Mouse (Mus musculus) gastrocnemius, postnatal 4 days (tissue): Measurements from ENCODE around the gene Tdrd7. TPM values are rescaled to one million over a fixed set of nuclear protein-coding genes. Genes with fewer than 3 reads are reported as not detected.

ENCODE experiments used
- DNase-seq, 2 experiments: peaks; one replicate each; pipeline ENCODE4 v3.0.0; 2021 to 2022; ENCODE audit warnings: low spot score in 2 of 2, mixed read lengths in 2 of 2
- long read RNA-seq, 2 experiments: library from polyadenylated mRNA; stranded (forward); transcript quantifications; one replicate each; pipeline ENCODE4 v2.0.0; 2021
- total RNA-seq, 2 experiments: library from RNA; stranded (reverse); gene quantifications; 2 replicates each; pipeline ENCODE4 v1.2.3; 2021

Tdrd7 gene
- total RNA-seq = 10 to 100 TPM; 18.9 to 19.0 TPM
- long read RNA-seq, experiment 1, transcript Tdrd7-201 (17 exons, 3,716 nt) = major isoform, 15 of 29 reads
- long read RNA-seq, experiment 1, partial matches to known transcripts = 4 of 29 reads
- long read RNA-seq, experiment 1, other reads (novel, unspliced or antisense) = 9 of 29 reads
- long read RNA-seq, experiment 2, transcript Tdrd7-201 (17 exons, 3,716 nt) = major isoform, 19 of 55 reads
- long read RNA-seq, experiment 2, partial matches to known transcripts = 20 of 55 reads
- long read RNA-seq, experiment 2, other reads (novel, unspliced or antisense) = 16 of 55 reads

- no peak for DNase-seq
Measured at GRCm38 (mm10) chr4:45964771-45965439, at the start of gene Tdrd7. Gene Tdrd7 (plus strand): TSS chr4:45965334.

DNA sequence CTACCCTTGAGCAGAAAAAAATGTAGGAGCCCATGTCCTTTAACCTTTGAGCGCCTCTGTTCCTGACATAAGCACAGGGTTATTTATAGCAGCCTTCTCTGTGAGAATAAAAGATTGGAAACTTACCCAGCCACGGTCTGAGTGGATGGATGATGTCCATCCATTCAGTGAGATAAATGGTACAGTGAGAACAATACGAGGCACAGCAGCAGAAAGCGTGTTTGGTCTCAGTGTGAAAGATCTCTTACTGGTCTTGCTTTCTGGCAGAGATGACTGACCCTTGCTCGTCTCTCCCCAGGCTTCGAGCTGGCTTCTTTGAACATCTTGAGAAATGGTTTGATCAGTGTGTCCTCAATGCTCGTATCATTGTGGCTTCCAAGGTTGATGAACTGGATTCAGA, 48.0 kb upstream of the Tdrd7 start:
- DNase-seq = no peak

DNA sequence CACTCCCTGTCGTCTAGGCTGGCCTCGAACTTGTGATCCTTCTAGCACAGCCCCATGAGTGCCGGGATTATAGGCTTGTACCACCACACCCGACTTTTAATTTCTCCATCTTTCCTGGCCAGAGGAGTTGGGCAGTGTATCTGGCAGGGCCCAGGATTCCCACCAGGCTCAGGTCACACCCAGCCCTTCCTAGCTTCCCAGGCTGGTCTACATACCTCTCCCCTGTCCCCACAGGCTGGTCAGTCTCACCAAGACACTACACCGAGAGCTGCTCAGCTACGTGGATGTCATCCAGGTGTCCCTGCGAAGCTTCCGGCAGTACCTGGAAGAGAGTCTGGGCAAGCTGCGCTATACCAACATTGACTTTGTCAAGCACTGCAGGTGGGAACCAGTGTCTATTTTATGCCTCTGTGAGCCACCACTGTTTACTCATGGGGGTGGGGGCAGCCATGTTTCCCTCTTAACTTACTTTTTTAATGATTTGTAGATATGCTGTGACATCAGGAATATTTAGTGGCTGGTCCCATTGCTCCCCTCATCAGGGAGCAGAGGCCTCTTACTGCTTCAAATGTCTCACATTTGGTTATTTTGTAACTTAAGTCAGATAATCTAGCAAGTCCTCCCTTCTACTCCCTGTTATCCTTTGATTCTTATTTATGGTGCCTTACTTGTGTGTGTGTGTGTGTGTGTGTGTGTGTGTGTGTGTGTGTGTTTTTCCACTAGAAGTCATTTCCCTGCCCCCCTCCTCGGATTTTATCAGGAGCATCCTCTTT, 43.3 kb upstream of the Tdrd7 start:
- DNase-seq = no peak

DNA sequence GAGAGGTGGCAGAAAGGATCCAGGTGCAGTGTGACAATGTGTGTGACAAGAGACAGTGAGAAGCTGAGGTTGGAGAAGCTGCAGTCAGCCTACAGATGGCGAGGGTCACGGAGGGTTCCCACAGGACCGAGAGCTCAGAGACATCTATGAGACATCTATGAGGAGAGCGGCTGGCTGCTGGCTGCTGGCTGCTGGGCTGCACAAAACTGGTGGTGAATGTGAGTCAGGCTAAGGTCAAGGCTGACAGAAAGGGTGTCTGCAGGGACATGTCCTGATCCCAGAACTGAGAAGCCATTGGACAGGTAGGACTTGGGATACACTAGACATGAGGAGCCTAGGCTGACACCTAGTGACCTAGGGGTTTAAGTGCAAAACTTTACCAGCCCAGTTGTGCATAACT, 41.1 kb upstream of the Tdrd7 start:
- no peak for DNase-seq

DNA sequence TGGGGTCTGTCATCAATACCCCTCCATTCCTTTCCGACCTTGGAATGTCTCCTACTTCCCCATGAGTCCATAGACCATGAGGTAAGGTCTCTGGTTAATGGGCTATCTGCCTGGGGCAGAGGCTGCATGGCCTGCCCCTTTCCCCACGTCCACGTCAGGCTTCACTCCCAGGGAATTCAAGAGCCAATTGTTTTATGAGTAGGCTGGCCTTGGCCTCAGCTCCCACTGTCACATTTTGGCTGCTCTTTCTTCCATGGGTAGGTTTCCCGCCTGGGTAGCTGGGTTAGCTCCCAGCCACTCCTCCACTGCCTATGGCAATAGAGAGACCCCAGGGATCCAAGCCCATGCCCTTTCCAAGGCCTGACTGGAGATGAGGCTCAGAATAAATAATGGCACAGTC, 36.6 kb upstream of the Tdrd7 start:
- no peak for DNase-seq

DNA sequence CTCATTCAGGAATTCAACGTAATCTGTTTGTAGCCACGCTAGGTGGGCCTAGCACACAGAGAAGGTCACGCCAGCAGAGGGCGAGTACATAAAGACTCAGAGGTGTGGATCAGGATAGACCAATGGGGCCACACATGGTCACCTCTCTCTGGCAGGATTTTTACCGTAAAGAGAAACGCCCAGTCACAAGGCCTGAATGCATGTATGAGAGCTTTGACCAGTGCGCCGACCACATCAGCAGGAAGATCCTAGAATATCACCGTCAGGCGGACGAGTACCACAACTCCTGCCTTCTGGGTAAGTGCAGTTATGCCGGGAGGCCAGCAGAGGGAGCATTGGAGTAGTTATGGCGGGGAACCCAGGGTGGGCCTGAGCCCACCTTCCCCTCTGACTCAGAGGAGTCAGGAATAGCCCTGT, 23.5 kb upstream of the Tdrd7 start:
- peak in 1 of 2 experiments; percentile 66 for DNase-seq

GRCm38 (mm10) chr4:45947729-45948128, 17.4 kb upstream of the Tdrd7 start:
- no peak for DNase-seq

DNA sequence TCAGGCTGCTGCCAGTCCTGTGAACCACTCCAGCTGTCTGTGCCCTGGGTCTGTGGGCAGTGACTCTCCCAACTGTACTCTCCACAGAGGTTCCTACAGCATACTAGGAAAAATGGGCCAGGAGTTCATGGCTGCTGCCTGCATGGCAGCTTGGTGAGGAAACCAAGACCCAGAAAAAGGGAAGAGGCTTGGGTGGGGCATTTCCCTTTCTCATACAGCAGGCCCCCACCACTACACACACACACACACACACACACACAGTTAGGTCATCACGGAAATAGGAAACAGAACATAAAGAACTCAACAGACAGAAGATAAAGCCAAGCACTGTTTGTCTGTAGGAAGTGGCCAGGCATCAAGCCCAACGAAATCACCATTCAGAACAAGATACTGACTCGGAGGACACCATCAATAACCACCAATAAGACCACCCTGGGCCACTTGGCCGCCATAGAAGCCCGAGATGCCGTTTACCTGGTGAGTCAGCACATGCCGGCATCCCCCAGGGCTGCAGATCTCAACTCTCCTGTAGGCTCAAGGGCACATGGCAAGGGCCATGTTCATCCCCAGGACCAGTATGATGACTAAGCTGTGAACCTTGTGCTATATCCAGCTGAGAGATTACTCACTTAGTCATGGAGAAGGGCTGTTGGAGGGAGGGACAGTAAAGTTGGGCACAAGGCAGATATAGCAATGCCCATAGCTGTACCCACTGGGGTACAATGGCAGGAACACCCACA, 15.9 kb upstream of the Tdrd7 start:
- no peak for DNase-seq

- DNase-seq = no peak
Measured at GRCm38 (mm10) chr4:45951830-45952229, 13.3 kb upstream of the Tdrd7 start.

- no peak for DNase-seq
Measured at GRCm38 (mm10) chr4:45953025-45953919, 11.9 kb upstream of the Tdrd7 start.

- DNase-seq = no peak
Measured at GRCm38 (mm10) chr4:45955235-45955634, 9.9 kb upstream of the Tdrd7 start.

- no peak for DNase-seq
Measured at GRCm38 (mm10) chr4:45956131-45956530, 9.0 kb upstream of the Tdrd7 start.

GRCm38 (mm10) chr4:45956706-45957105, 8.4 kb upstream of the Tdrd7 start:
- no peak for DNase-seq

GRCm38 (mm10) chr4:45965737-45966447, 758 bp downstream of the Tdrd7 start:
- DNase-seq = peak in 1 of 2 experiments; percentile 41

- no peak for DNase-seq
Measured at GRCm38 (mm10) chr4:45966716-45967115, 1.6 kb downstream of the Tdrd7 start.

- DNase-seq = no peak
Measured at GRCm38 (mm10) chr4:45967479-45968341, 2.6 kb downstream of the Tdrd7 start.

- no peak for DNase-seq
Measured at GRCm38 (mm10) chr4:45969051-45969450, 3.9 kb downstream of the Tdrd7 start.

DNA sequence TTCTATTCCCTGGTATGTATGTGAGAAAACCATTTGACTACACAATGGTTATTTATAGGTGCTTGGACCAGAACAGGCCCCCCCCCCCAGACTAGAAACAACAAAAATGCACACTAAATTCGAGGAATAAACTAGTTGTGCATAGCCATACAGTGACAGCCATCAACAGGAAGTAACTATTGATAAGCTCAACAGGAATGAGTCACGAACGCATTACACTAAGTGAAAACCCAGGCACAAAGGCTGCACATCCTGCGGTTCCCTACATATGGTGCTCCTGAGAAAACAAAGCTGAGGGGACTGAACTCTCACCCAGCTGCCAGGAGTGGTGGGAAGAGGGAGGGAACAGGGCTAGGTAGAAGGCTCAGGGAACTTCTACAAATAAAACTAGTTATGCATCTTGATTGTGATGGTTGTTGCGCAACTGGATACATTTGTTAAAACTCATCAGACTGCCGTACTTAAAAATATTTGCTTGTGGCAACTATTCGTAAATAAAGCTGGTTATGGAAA, 5.0 kb downstream of the Tdrd7 start:
- no peak for DNase-seq
